Mouse (Mus musculus) hindbrain, embryonic 16.5 days (tissue): Measurements from ENCODE around the gene Lrrc2. TPM values are rescaled to one million over a fixed set of nuclear protein-coding genes. Genes with fewer than 3 reads are reported as not detected.

ENCODE experiments used
- ATAC-seq: fragments of 200-750 bp; cut with Nextera tagmentation; 2 replicates; pipeline ENCODE4 v1.8.0; 2017; ENCODE audit warnings: moderate TSS enrichment, moderate library complexity
- H3K27ac ChIP-seq: fragments of 300-500 bp; sonication (generic); 2 replicates; pipeline ENCODE4 v1.5.1; 2014; ENCODE audit warnings: low read depth, mild to moderate bottlenecking, control low read depth, low read length, moderate library complexity
- H3K27me3 ChIP-seq: fragments of 300-500 bp; sonication (generic); replicated peaks from 2 replicates; pipeline ENCODE4 v1.6.1; 2014; ENCODE audit warnings: low read length; ENCODE audit not compliant: control insufficient read depth, insufficient read depth
- H3K36me3 ChIP-seq: fragments of 300-500 bp; sonication (generic); 2 replicates; pipeline ENCODE4 v1.6.1; 2014; ENCODE audit warnings: mild to moderate bottlenecking, low read length, moderate library complexity, mixed read lengths; ENCODE audit not compliant: control insufficient read depth, insufficient read depth
- H3K4me1 ChIP-seq: fragments of 300-500 bp; sonication (generic); 2 replicates; pipeline ENCODE4 v1.6.1; 2014; ENCODE audit warnings: low read depth, low read length; ENCODE audit not compliant: control insufficient read depth, insufficient read depth
- H3K4me2 ChIP-seq: fragments of 300-500 bp; sonication (generic); 2 replicates; pipeline ENCODE4 v1.6.1; 2014; ENCODE audit warnings: mild to moderate bottlenecking, low read length, control low read depth, moderate library complexity
- H3K4me3 ChIP-seq: fragments of 300-500 bp; sonication (generic); 2 replicates; pipeline ENCODE4 v1.5.1; 2014; ENCODE audit warnings: mild to moderate bottlenecking, low read length, control low read depth, moderate library complexity
- H3K9ac ChIP-seq: fragments of 300-500 bp; sonication (generic); 2 replicates; pipeline ENCODE4 v1.6.1; 2014; ENCODE audit warnings: low read depth, mild to moderate bottlenecking, control low read depth, low read length, moderate library complexity
- H3K9me3 ChIP-seq: fragments of 300-500 bp; sonication (generic); 2 replicates; pipeline ENCODE4 v1.6.1; 2014; ENCODE audit warnings: mild to moderate bottlenecking, low read length, moderate library complexity; ENCODE audit not compliant: control insufficient read depth
- WGBS: fragments of 180-500 bp; shearing (Covaris S2); extraction: QIAGEN DNeasy Blood & Tissue Kit; methylation state at CpG from one replicate; pipeline ENCODE4 v1.1.7; 2014; 5-methylcytosine and 5-hydroxymethylcytosine counted together
- polyA plus RNA-seq: library from polyadenylated mRNA; unstranded; fragments of >200 nt; fragmentation: Nextera tagmentation; extraction: Ambion mirVana; gene quantifications from 2 replicates; pipeline ENCODE4 v1.2.1, GENCODE M21; 2015

The Lrrc2 gene
- polyA plus RNA-seq, 1 experiment from 2014 or later, result 1.1 TPM

- no peaks in the 10 kb centered on the region for H3K27me3 ChIP-seq
- no peak overlapping the region for H3K9ac ChIP-seq
- no peaks in the 10 kb centered on the region for H3K36me3 ChIP-seq
- peak; percentile 73 for ATAC-seq
- peaks cover 2% of the 10 kb centered on the region; the same call in 1 of the 2 replicates for H3K4me1 ChIP-seq
- no peak overlapping the region for H3K4me3 ChIP-seq
- H3K27ac ChIP-seq, result no peak overlapping the region
- H3K4me2 ChIP-seq, result no peak overlapping the region; the same call in 1 of the 2 replicates
- H3K9me3 ChIP-seq, result no peaks in the 10 kb centered on the region
- WGBS, result 43% methylated on average over 15 of the region's 15 CpGs
Measured at GRCm38 (mm10) chr9:110920665-110921419, 30.5 kb upstream of the Lrrc2 start.

- no peaks in the 10 kb centered on the region for H3K27me3 ChIP-seq
- H3K9ac ChIP-seq, result no peak overlapping the region
- ATAC-seq, result no peak
- H3K4me3 ChIP-seq, result no peak overlapping the region
- no peaks in the 10 kb centered on the region for H3K36me3 ChIP-seq
- WGBS, result 18% methylated on average over 7 of the region's 7 CpGs
- H3K4me2 ChIP-seq, result no peak overlapping the region
- no peaks in the 10 kb centered on the region for H3K9me3 ChIP-seq
- no peak overlapping the region for H3K27ac ChIP-seq
- H3K4me1 ChIP-seq, result peaks cover 2% of the 10 kb centered on the region; the same call in 1 of the 2 replicates
Measured at GRCm38 (mm10) chr9:110922759-110923158, 28.6 kb upstream of the Lrrc2 start.

GRCm38 (mm10) chr9:110931573-110931972, 19.8 kb upstream of the Lrrc2 start:
- Histone ChIP-seq H3K36me3 (no peaks in the 10 kb centered on the region), H3K4me3 (no peak overlapping the region), H3K27me3 (no peaks in the 10 kb centered on the region), H3K9ac (no peak overlapping the region), H3K4me2 (no peak overlapping the region), H3K9me3 (no peaks in the 10 kb centered on the region), H3K27ac (0 out of 2 replicates have a peak overlapping the region, but pooled peaks have one; percentile 17), H3K4me1 (peaks cover 7% of the 10 kb centered on the region)
- ATAC-seq, result peak; percentile 44; the same call in 1 of the 2 replicates
- 44% methylated on average over 6 of the region's 6 CpGs for WGBS

DNA sequence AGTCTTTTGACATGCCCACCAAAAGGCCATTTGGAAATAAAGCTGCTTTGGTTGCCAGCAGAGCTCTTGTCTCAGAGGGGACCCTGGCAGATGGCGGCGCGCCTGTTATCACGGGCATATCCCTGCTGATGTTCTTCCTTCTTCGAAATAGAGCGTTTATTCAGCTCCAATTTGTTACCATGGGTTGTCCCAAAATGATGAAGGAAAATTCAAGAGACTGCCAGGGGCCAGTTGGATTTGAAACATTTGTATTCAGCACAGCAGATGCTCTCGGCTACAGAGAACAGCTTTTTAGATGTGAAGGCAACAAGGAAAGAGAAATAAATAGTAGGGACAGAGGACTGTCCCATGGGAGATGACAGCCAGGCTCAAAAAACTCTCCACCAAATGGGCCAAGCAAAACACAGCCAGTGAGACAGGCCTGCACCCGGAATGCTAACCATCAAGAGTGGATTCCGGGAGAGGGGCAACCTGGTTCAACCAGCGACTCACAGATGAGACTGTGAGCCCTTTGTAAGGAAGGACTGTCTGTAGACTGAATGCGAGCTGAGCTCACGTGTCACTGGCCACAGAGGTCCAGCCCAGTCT, 17.4 kb upstream of the Lrrc2 start:
- H3K4me2 ChIP-seq, result no peak overlapping the region
- ATAC-seq, result peak; percentile 87
- no peaks in the 10 kb centered on the region for H3K9me3 ChIP-seq
- 35% methylated on average over 12 of the region's 12 CpGs for WGBS
- H3K27ac ChIP-seq, result peak overlapping the region; percentile 81
- H3K9ac ChIP-seq, result no peak overlapping the region
- H3K27me3 ChIP-seq, result no peaks in the 10 kb centered on the region
- H3K4me1 ChIP-seq, result peaks cover 7% of the 10 kb centered on the region
- no peaks in the 10 kb centered on the region for H3K36me3 ChIP-seq
- no peak overlapping the region for H3K4me3 ChIP-seq

DNA sequence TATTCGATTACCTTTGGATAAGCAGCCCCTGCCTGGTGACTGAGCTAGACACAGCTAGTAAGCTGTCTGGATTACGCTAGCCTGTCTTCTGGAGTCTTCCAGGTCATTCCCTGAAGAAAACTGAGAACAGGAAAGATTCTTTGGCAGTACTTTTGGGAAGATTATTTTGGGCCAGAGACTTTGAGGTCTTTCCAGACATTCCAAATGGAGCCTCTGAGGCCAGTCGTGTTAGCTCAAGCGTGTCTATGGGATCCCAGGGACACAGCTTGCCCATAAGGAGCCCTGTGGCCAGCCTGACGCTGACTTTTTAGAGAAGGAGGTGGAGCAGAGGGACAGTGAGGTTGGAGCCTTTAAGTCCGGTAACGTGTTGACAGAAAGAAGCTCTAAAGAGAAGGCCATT, 15.4 kb upstream of the Lrrc2 start:
- no peaks in the 10 kb centered on the region for H3K9me3 ChIP-seq
- no peaks in the 10 kb centered on the region for H3K36me3 ChIP-seq
- no peak overlapping the region for H3K27ac ChIP-seq
- WGBS, result 79% methylated on average over 7 of the region's 7 CpGs
- H3K4me1 ChIP-seq, result peaks cover 7% of the 10 kb centered on the region
- H3K9ac ChIP-seq, result no peak overlapping the region
- no peak for ATAC-seq
- no peak overlapping the region for H3K4me2 ChIP-seq
- H3K4me3 ChIP-seq, result no peak overlapping the region
- no peaks in the 10 kb centered on the region for H3K27me3 ChIP-seq

GRCm38 (mm10) chr9:110937506-110938490, 13.5 kb upstream of the Lrrc2 start:
- ATAC-seq, result no peak
- H3K9ac ChIP-seq, result no peak overlapping the region
- H3K9me3 ChIP-seq, result no peaks in the 10 kb centered on the region
- H3K4me2 ChIP-seq, result no peak overlapping the region
- H3K36me3 ChIP-seq, result no peaks in the 10 kb centered on the region
- H3K27ac ChIP-seq, result no peak overlapping the region
- WGBS, result 73% methylated on average over 12 of the region's 12 CpGs
- H3K27me3 ChIP-seq, result no peaks in the 10 kb centered on the region
- peaks cover 7% of the 10 kb centered on the region for H3K4me1 ChIP-seq
- no peak overlapping the region for H3K4me3 ChIP-seq

DNA sequence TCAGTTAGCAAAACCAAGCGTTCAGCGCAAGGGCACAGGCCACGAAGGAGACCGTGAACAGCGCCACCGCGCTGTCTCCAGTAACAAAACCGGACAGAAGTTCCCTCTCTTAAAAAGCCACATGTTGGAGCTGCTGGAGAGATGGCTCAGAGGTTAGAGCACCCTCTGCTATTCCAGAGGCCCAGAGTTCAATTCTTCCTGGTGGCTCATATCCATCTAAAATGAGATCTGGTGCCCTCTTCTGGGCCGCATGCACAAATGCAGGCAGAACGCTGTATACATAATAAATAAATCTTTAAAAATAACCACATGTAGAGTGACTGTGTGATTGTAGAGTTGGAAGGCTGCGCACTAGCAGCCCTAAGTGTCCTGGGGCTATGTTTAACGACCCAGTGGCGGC, 7.1 kb upstream of the Lrrc2 start:
- Histone ChIP-seq H3K4me2 (no peak overlapping the region), H3K27ac (no peak overlapping the region), H3K36me3 (no peaks in the 10 kb centered on the region), H3K4me3 (no peak overlapping the region), H3K9me3 (no peaks in the 10 kb centered on the region), H3K4me1 (no peaks in the 10 kb centered on the region; the same call in 1 of the 2 replicates), H3K9ac (no peak overlapping the region), H3K27me3 (peaks cover 12% of the 10 kb centered on the region)
- WGBS, result 34% methylated on average over 13 of the region's 13 CpGs
- peak; percentile 27 for ATAC-seq

DNA sequence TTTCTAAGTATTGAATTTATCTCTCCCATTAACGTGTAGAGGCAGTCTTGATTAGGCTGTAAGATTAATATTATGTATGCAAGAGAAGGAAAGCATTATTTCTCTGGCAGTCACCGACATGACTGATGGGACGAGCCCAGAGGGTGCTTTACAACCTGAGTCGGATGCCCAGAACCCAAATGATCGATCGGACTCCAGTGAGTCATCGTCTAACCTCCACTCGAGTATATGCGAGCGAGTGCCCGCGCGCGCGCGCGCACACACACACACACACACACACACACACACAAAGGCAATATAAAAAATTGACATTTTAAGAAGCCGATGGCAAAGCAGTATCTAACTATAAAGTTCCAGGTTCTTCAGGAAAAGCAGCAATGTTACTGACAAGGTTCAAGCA, 6.0 kb upstream of the Lrrc2 start:
- peaks cover 12% of the 10 kb centered on the region for H3K27me3 ChIP-seq
- H3K4me1 ChIP-seq, result no peaks in the 10 kb centered on the region; the same call in 1 of the 2 replicates
- H3K4me2 ChIP-seq, result peak overlapping the region; percentile 31; the same call in 1 of the 2 replicates
- H3K27ac ChIP-seq, result no peak overlapping the region
- no peaks in the 10 kb centered on the region for H3K36me3 ChIP-seq
- no peaks in the 10 kb centered on the region for H3K9me3 ChIP-seq
- no peak overlapping the region for H3K4me3 ChIP-seq
- H3K9ac ChIP-seq, result no peak overlapping the region
- ATAC-seq, result no peak
- 21% methylated on average over 18 of the region's 18 CpGs for WGBS
